Mouse (Mus musculus): Measurements from ENCODE around the gene Pmm1.

Pmm1 gene

GRCm38 (mm10) chr15:81957598-81957997 lies 3.1 kb downstream of the Pmm1 start:
- in situ Hi-C loops (cut with MboI; ENCODE audit: low sequenced_read_pairs) = no loop called here

DNA sequence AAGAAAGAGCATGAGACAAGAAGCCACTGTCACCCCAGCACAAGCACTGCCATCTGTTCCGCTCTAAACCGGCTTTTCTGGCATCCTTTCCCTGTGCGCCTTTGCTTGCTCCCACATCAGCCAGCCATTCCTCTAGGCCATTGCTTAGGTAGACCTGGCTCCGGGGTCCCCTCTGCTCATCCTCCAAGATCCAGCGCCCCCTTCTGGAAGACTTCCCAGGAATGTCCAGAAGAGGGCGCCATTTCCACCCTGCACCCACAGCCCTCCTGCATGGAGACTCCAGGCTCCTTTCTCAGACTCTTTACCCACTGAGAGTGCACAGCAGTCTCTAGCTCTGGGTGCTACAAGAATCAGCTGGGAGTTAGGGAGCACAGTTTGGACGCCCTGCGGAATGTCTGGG lies 4.3 kb downstream of the Pmm1 start:
- in situ Hi-C loops (cut with MboI; ENCODE audit: low sequenced_read_pairs) = no loop called here

DNA sequence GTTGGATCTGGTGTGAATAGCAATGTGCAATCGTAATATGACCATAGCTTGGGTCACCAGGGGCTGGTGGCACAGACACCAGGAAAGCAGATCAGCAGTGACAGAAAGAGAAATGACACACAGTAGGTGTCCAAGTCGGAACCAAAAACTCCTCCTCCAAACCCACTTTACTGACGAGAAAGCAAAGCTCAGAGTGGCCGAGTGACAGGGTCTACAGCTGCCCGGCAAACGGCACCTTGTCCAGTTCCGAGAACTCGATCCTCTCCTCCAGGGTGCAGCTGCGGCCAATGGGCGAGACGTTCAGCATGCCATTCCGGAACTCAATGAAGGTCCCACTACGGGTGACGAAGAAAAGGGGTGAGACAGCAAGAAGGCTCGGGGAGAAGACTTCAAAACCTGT lies 5.3 kb downstream of the Pmm1 start:
- in situ Hi-C loops (cut with MboI; ENCODE audit: low sequenced_read_pairs) = no loop called here

- in situ Hi-C loops (cut with MboI; ENCODE audit: low sequenced_read_pairs) = no loop called here
These were observed 6.0 kb downstream of the Pmm1 start for GRCm38 (mm10) chr15:81954716-81955115.

GRCm38 (mm10) chr15:81954151-81954583 lies 6.6 kb downstream of the Pmm1 start:
- in situ Hi-C loops (cut with MboI; ENCODE audit: low sequenced_read_pairs) = no loop called here

GRCm38 (mm10) chr15:81952310-81952709 lies 8.4 kb downstream of the Pmm1 start:
- in situ Hi-C loops (cut with MboI; ENCODE audit: low sequenced_read_pairs) = no loop called here

DNA sequence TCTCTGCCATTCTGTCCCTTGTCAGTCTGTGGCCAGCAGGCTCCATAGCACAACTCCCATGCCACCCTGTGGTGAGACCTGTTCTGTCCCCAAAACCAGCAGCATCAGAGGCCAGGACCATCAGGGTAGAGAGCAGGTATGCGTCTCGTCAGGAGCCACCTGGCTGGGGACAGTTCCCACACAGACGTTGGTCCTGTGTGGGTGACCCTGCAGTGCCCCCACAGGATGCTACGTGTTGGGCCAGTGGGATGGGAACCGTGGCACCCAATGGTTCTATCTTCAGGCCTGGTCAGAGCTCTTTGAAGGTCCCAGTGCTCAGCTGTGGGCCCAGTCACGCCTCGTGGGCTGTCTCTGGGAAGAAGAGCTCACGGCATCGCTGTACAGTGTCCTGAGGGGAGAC lies 9.6 kb downstream of the Pmm1 start:
- in situ Hi-C loops (cut with MboI; ENCODE audit: low sequenced_read_pairs) = no loop called here

- in situ Hi-C loops (cut with MboI; ENCODE audit: low sequenced_read_pairs) = no loop called here
These were observed 10.0 kb downstream of the Pmm1 start for GRCm38 (mm10) chr15:81950716-81951115.

DNA sequence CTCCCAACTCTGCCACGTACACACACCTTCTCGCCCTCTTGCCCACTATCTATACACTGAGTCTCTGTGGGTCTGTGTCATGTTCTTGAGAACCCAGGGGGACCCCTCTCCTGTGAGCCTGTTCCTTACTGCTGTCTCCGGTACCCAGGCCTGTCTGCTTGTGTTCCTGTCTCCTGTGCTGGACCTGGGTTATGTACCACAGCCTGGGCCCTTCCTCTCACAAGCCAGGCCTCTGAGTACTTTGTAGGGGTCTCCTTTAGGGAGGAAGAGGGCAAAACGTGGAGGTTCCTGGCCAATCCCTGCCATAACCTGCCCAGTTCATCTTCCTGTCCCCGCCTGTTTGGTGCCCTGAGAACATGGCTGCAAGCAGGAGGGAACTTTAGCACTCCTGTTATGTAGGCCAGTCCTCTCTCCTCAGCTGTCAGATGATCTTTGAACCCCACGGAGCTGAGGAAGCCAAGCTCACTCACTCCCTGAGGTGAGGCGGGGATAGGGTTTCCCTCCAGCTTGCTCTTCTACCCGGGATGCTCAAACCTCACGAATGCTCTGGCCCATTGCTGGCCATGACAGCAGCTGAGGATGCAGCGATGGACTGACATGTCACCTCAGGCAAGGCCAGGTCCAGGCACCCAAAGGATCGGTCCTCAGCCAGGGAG lies 11.1 kb downstream of the Pmm1 start:
- in situ Hi-C loops (cut with MboI; ENCODE audit: low sequenced_read_pairs) = no loop called here

GRCm38 (mm10) chr15:81949076-81949475 lies 11.7 kb downstream of the Pmm1 start:
- in situ Hi-C loops (cut with MboI; ENCODE audit: low sequenced_read_pairs) = no loop called here

DNA sequence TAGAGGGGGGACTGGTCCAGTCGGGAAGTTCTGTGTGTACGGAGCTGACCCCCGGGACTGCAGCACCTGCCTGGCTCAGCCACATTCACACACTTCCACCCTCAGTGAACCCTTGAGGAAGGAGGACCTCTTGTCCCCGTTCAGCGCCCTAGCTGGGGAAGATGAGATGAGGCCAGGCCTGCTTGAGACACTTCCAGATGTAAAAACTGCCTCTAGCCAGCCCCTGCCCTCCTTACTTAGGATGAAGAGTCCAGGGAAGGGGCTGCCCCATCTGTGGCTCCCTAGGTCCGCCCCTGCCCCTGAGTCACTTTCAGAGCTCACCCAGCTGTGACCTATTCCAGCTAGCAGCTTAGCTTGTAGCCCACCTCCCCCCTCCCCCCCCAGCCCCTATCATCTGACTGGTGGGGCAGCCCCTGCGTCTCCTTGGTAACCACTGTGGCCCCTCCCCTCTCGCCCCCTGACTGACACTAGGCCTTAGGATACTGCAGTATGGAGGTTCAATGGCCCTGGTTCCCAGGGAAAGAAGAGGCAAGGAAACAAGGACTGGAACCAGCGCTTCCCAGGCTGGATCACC lies 17.5 kb downstream of the Pmm1 start:
- in situ Hi-C loops (cut with MboI; ENCODE audit: low sequenced_read_pairs) = no loop called here

DNA sequence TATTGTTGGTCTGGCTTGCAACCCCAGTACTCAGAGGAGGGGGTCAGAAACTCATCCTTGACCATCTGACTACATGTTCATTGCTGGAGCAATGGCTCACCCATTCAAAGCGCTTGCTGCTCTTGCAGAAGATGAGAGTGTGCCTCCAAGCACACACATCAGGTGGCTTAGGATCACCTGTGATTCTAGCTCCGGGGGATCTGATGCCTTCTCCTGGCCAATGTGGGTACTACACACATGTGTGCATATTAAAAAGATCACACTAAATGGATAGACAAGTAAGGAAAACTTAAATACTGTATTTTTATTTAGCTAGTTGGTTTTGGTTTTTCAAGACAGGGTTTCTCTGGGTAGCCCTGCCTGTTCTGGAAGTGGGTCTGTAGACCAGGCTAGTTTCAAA lies 19.7 kb downstream of the Pmm1 start:
- in situ Hi-C loops (cut with MboI; ENCODE audit: low sequenced_read_pairs) = no loop called here

- in situ Hi-C loops (cut with MboI; ENCODE audit: low sequenced_read_pairs) = no loop called here
These were observed 20.5 kb downstream of the Pmm1 start for GRCm38 (mm10) chr15:81940219-81940618.

DNA sequence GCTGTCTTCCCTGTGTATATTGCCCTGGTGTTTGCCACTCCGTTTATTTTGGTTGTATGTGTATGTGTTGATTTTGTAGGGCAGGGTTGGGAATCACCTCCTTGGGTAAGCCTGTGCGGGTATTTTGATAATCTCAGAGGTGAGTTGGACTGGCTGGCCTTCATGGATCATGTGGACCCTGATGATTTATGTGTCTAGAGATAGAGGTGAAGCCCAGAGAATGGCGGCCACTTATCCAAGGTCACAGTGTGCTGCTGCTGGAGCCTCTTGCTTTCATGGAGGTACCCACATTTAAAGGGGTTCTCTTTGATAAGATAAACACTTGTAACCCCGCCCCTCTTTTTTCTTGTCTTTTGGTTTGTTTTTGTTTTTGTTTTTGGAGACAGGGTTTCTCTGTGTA lies 21.0 kb downstream of the Pmm1 start:
- in situ Hi-C loops (cut with MboI; ENCODE audit: low sequenced_read_pairs) = no loop called here

DNA sequence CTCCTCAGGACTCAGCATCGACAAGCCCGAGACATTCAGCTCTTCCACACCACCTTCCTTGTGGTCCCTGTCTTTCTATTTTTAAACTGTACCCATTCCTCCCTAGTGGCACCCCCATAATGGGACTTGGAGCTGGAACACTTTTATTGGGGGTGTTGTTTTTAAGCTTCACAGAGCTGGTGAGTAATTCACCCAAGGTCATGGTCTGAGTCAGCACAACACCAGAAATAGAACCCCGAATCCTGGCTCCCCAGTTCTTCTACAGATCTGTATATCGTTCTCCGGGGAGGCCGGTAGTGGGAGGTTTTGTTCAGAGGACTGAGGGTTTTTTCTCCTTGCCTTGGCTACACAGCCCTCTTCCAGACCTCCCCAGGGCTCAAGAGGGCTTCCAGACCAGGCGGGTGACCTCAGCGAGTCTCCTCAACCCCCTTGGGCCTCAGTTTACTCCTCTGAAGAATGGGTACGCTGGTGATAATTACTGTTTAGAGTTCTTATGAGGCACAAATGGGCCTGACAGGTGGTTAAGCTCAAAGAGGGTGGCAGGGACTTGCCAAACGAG lies 21.5 kb downstream of the Pmm1 start:
- in situ Hi-C loops (cut with MboI; ENCODE audit: low sequenced_read_pairs) = no loop called here

DNA sequence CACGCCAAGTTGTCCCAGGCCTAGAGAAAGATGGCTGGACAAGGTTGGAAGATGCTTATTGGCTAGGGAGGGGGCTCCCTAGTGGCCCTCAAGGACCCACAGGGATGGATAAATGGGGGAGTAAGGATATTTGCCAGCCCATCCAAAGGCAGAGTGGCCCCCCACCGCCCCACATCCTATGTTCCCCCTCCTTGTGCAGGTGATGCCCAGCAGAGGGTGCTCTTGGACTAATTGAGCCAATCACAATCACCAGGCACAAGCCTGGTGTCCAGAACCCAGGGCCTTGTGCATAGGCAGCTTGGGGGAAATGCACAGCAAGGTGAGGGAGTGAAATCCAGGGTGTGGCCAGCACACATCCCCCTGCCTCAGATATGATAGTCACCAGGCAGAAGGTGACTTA lies 22.5 kb downstream of the Pmm1 start:
- in situ Hi-C loops (cut with MboI; ENCODE audit: low sequenced_read_pairs) = no loop called here

- in situ Hi-C loops (cut with MboI; ENCODE audit: low sequenced_read_pairs) = no loop called here
These were observed 23.4 kb downstream of the Pmm1 start for GRCm38 (mm10) chr15:81937098-81937972.

DNA sequence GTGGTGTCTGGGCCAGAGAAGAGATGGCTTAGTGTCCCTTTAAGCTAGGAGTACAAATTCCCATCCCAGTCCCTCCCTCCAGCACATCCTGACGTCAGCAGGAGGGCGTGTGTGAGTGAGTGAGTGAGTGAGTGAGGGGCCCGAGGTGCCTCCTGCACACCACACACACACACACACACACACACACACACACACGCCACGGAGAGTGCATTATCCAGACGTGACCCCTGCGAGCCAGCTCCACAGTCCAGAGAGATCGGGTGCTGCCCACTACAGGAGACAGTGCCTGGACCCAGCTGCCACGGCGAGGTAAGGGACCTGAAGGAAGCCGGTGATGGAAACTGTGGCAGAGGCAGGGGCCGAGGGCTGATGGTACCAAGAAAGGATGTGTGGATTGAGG lies 24.1 kb downstream of the Pmm1 start, which contains the start of gene Csdc2:
Gene Csdc2 (plus strand): TSS at position 81 of the 400 bp plus-strand sequence.
- in situ Hi-C loops (cut with MboI; ENCODE audit: low sequenced_read_pairs) = no loop called here

DNA sequence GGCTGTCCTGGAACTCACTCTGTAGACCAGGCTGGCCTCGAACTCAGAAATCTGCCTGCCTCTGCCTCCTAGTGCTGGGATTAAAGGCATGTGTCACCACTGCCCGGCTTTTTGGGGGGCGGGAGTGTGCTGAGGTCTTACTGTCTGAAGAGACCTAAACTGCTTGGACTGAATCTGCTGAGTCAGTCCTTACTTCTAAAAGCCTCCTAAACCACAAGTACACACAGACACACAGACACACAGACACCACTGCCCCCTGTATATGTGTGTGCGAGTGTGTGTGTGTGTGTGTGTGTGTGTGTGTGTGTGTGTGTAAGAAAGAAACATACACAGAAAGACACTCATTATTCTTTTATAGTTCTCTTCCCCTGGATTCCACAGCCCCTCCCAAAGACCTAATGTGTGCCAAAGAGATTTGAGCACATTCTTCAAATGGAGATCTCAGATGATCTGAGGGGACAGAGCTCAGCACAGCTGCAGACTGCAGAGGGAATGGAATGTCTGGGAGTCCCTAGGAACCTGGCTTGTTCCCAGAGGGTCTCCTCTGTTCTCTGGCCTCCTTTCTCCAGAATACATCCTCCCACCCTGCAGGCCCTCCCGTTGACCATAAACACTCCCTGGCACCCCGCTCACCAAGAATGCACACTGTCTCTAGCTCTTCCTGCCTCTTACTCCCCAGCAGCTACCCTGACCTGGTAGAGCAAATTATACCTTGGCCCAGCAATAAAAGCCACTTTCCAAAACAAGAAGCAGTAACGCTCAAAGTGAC lies 24.7 kb downstream of the Pmm1 start:
- in situ Hi-C loops (cut with MboI; ENCODE audit: low sequenced_read_pairs) = no loop called here

- in situ Hi-C loops (cut with MboI; ENCODE audit: low sequenced_read_pairs) = no loop called here
These were observed 26.7 kb downstream of the Pmm1 start for GRCm38 (mm10) chr15:81933986-81934385.

DNA sequence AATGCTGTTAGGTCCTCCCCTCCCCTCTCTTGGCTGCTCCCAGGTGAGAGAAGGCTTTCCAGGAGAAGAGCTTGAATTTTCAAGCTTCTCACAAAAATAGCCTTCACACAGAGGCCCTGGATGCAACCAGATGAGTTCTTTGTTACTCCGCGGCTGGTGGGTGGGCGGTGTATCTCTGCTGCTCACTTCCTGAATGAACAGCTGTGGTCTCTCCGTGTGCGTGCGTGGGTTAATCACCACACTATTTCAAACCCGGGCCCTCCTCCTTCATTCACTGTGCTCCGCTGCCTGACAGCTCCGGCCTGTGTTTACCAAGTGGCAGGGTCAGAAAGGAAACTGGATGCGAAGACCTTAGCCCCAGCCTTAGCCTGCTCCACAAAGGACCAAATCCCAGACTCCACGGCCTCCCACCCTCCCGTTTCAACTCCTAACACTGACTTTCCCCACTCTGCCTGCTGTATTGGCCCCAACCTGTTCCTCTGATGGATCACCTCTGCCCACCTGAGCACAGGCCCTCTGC lies 27.7 kb downstream of the Pmm1 start:
- in situ Hi-C loops (cut with MboI; ENCODE audit: low sequenced_read_pairs) = no loop called here

Data from CH12F3 (cell line).